Mouse (Mus musculus) MEL (cell line): Measurements from ENCODE around the gene Fam184b. TPM values are rescaled to one million over a fixed set of nuclear protein-coding genes. Genes with fewer than 3 reads are reported as not detected.

Source experiments
- DNase-seq: peaks from one replicate; pipeline ENCODE4 v3.0.0; 2011; ENCODE audit warnings: low read depth, low spot score
- H3K27ac ChIP-seq: 2 replicates; pipeline ENCODE4 v1.5.1; 2012; ENCODE audit warnings: low read depth, mild to moderate bottlenecking, control low read depth, low read length, moderate library complexity; ENCODE audit not compliant: control insufficient read depth
- H3K27me3 ChIP-seq, 2 experiments: fragments of 150-350 bp in 1 of 2; sonication (generic) in 1 of 2; 2 replicates each; pipeline ENCODE4 v1.6.1; 2012; ENCODE audit warnings: low read length in 2 of 2, mild to moderate bottlenecking in 2 of 2, improper control_type of control experiment in 1 of 2, moderate library complexity in 1 of 2; ENCODE audit not compliant: insufficient read depth in 2 of 2, control insufficient read depth in 1 of 2
- H3K36me3 ChIP-seq, 2 experiments: 2 replicates each; pipeline ENCODE4 v1.6.1; 2012 to 2014; ENCODE audit warnings: low read length in 2 of 2, improper control_type of control experiment in 1 of 2, inconsistent platforms in 1 of 2, mild to moderate bottlenecking in 1 of 2; ENCODE audit not compliant: insufficient read depth in 2 of 2, control insufficient read depth in 1 of 2
- H3K4me1 ChIP-seq, 2 experiments: fragments of 150-350 bp in 1 of 2; sonication (generic) in 1 of 2; 2 replicates each; pipeline ENCODE4 v1.6.1; 2012; ENCODE audit warnings: low read length in 2 of 2, improper control_type of control experiment in 1 of 2, mild to moderate bottlenecking in 1 of 2; ENCODE audit not compliant: insufficient read depth in 2 of 2, control insufficient read depth in 1 of 2
- H3K4me3 ChIP-seq, 2 experiments: fragments of 150-350 bp in 1 of 2; sonication (generic) in 1 of 2; 2 replicates each; pipeline ENCODE4 v1.5.1; 2012; ENCODE audit warnings: low read depth in 2 of 2, low read length in 2 of 2, mild to moderate bottlenecking in 2 of 2, moderate library complexity in 2 of 2, control low read depth in 1 of 2, improper control_type of control experiment in 1 of 2; ENCODE audit not compliant: control insufficient read depth in 1 of 2, insufficient read depth in 1 of 2
- H3K79me2 ChIP-seq: 2 replicates; pipeline ENCODE4 v1.6.1; 2012; ENCODE audit warnings: mild to moderate bottlenecking, low read length, moderate library complexity; ENCODE audit not compliant: control insufficient read depth, poor library complexity, insufficient read depth
- H3K9ac ChIP-seq: 2 replicates; pipeline ENCODE4 v1.6.1; 2012; ENCODE audit warnings: low read depth, mild to moderate bottlenecking, control low read depth, low read length, moderate library complexity; ENCODE audit not compliant: control insufficient read depth, poor library complexity, severe bottlenecking
- H3K9me3 ChIP-seq: fragments of 150-350 bp; sonication (generic); replicated peaks from 2 replicates; pipeline ENCODE4 v1.6.1; 2012; ENCODE audit warnings: mild to moderate bottlenecking, low read length, improper control_type of control experiment, moderate library complexity; ENCODE audit not compliant: insufficient read depth
- CTCF ChIP-seq, 3 experiments: IDR thresholded peaks in 2 of 3; conservative IDR thresholded peaks in 1 of 3; 2 replicates each; pipeline ENCODE4 v1.5.1; 2011 to 2012; ENCODE audit warnings: low read length in 3 of 3, low read depth in 2 of 3, mild to moderate bottlenecking in 2 of 3, improper control_type of control experiment in 1 of 3, inconsistent platforms in 1 of 3, mixed read lengths in 1 of 3, moderate library complexity in 1 of 3; ENCODE audit not compliant: control insufficient read depth in 1 of 3, insufficient read depth in 1 of 3, poor library complexity in 1 of 3, severe bottlenecking in 1 of 3
- E2F4 ChIP-seq: IDR thresholded peaks from 2 replicates; pipeline ENCODE4 v1.6.1; 2011; ENCODE audit warnings: low read depth, low read length, improper control_type of control experiment, borderline replicate concordance
- EP300 ChIP-seq, 2 experiments: IDR thresholded peaks; 2 replicates each; pipeline ENCODE4 v1.6.1; 2011; ENCODE audit warnings: improper control_type of control experiment in 2 of 2, low read length in 2 of 2, low read depth in 1 of 2, mild to moderate bottlenecking in 1 of 2
- GATA1 ChIP-seq: IDR thresholded peaks from 2 replicates; pipeline ENCODE4 v1.6.1; 2011; ENCODE audit warnings: low read depth, low read length, improper control_type of control experiment
- HCFC1 ChIP-seq: IDR thresholded peaks from 2 replicates; pipeline ENCODE4 v1.6.1; 2012; ENCODE audit warnings: low read depth, mild to moderate bottlenecking, inconsistent platforms, low read length, improper control_type of control experiment, moderate library complexity
- MEF2A ChIP-seq: IDR thresholded peaks from 2 replicates; pipeline ENCODE4 v1.6.1; 2014; ENCODE audit warnings: low read depth, mild to moderate bottlenecking, inconsistent platforms, low read length, improper control_type of control experiment; ENCODE audit not compliant: poor library complexity, insufficient replicate concordance, severe bottlenecking; ENCODE audit errors: extremely low read depth
- NRF1 ChIP-seq: IDR thresholded peaks from 2 replicates; pipeline ENCODE4 v1.6.1; 2014; ENCODE audit warnings: low read depth, mild to moderate bottlenecking, inconsistent platforms, low read length, improper control_type of control experiment, moderate library complexity; ENCODE audit not compliant: poor library complexity, insufficient read depth, severe bottlenecking
- POLR2AphosphoS5 ChIP-seq: IDR thresholded peaks from 2 replicates; pipeline ENCODE4 v1.6.1; 2012; ENCODE audit warnings: low read depth, borderline replicate concordance, mild to moderate bottlenecking, inconsistent platforms, low read length, moderate library complexity, mixed read lengths
- RAD21 ChIP-seq: IDR thresholded peaks from 2 replicates; pipeline ENCODE4 v1.6.1; 2011; ENCODE audit warnings: mild to moderate bottlenecking, low read depth, low read length, improper control_type of control experiment
- SMC3 ChIP-seq: IDR thresholded peaks from 2 replicates; pipeline ENCODE4 v1.6.1; 2011; ENCODE audit warnings: low read depth, low read length, improper control_type of control experiment
- TAL1 ChIP-seq: IDR thresholded peaks from 2 replicates; pipeline ENCODE4 v1.6.1; 2012; ENCODE audit warnings: mild to moderate bottlenecking, inconsistent platforms, low read length, moderate library complexity, mixed read lengths
- TBP ChIP-seq: IDR thresholded peaks from 2 replicates; pipeline ENCODE4 v1.8.0; 2011; ENCODE audit warnings: low read depth, low read length, improper control_type of control experiment
- UBTF ChIP-seq: IDR thresholded peaks from 2 replicates; pipeline ENCODE4 v1.6.1; 2012; ENCODE audit warnings: low read depth, mild to moderate bottlenecking, inconsistent platforms, low read length, improper control_type of control experiment, moderate library complexity, borderline replicate concordance; ENCODE audit not compliant: insufficient read depth
- ZC3H11A ChIP-seq: IDR thresholded peaks from 2 replicates; pipeline ENCODE4 v1.6.1; 2012; ENCODE audit warnings: low read depth, mild to moderate bottlenecking, inconsistent platforms, low read length, improper control_type of control experiment
- ZKSCAN1 ChIP-seq: IDR thresholded peaks from 2 replicates; pipeline ENCODE4 v1.6.1; 2012; ENCODE audit warnings: low read depth, mild to moderate bottlenecking, inconsistent platforms, low read length, improper control_type of control experiment, moderate library complexity
- polyA plus RNA-seq, 2 experiments: library from polyadenylated mRNA; stranded (reverse) in 1 of 2; unstranded in 1 of 2; fragments of >175 nt in 1 of 2; fragments of >200 nt in 1 of 2; gene quantifications; 2 replicates each; pipeline versions ENCODE4 v1.2.1 to v1.2.4; 2012; ENCODE audit warnings: low replicate concordance in 2 of 2, low read depth in 1 of 2; ENCODE audit not compliant: insufficient read length in 2 of 2, insufficient read depth in 1 of 2, missing spikeins in 1 of 2
- total RNA-seq: library from RNA; depleted of rRNA; stranded (reverse); fragments of 300-350 nt; gene quantifications from 2 replicates; pipeline ENCODE4 v1.2.3, GENCODE M21; 2012

The Fam184b gene
- total and polyA plus RNA-seq, 3 experiments: under 0.01 to 0.06 TPM; not detected in 1

- no peak overlapping the region for H3K4me3 ChIP-seq
- no peak overlapping the region for H3K9ac ChIP-seq
- H3K27ac ChIP-seq: no peak overlapping the region
- TF ChIP-seq NRF1 (no peak), MEF2A (no peak), E2F4 (no peak), UBTF (no peak), TAL1 (no peak), ZKSCAN1 (no peak), ZC3H11A (no peak), EP300 (IDR thresholded peaks at IDR 0.05; ENCODE audit: low read depth in 1 of 2, low read length in 2 of 2) (no peak), TBP (no peak), GATA1 (no peak), POLR2AphosphoS5 (no peak), HCFC1 (no peak), RAD21 (no peak)
- TF ChIP-seq, all 39 proteins: peak for 0
- Histone ChIP-seq H3K27me3 (peaks cover 3 to 14% of the 10 kb centered on the region in 2 experiments), H3K36me3 (no peaks in the 10 kb centered on the region), H3K4me1 (no peaks in the 10 kb centered on the region), H3K9me3 (no peaks in the 10 kb centered on the region), H3K79me2 (no peaks in the 10 kb centered on the region)
- DNase-seq: no peak
Measured at GRCm38 (mm10) chr5:45543374-45543773, 96.0 kb downstream of the Fam184b start.

- DNase-seq: no peak
- no peaks in the 10 kb centered on the region for H3K36me3 ChIP-seq
Measured at GRCm38 (mm10) chr5:45539502-45539901, 99.9 kb downstream of the Fam184b start.

More at GRCm38 (mm10) chr5:45539502-45539901, 99.9 kb downstream of the Fam184b start:
- TF ChIP-seq RAD21: peak; percentile 4; the same call in 1 of the 2 replicates
- TF ChIP-seq SMC3: peak; percentile 20; the same call in 1 of the 2 replicates
- no peak for TF ChIP-seq MEF2A
- peak; percentile 16 to 49 (median 30); a peak in 4 of 6 replicates for TF ChIP-seq CTCF (IDR thresholded peaks at IDR 0.05 in 2 of 3, conservative IDR thresholded peaks at IDR 0.05 in 1 of 3; ENCODE audit: control insufficient read depth in 1 of 3, insufficient read depth in 1 of 3, low read depth in 2 of 3, low read length in 3 of 3, poor library complexity in 1 of 3, severe bottlenecking in 1 of 3)
- H3K9me3 ChIP-seq: no peaks in the 10 kb centered on the region
- no peak overlapping the region for H3K27ac ChIP-seq
- no peak overlapping the region for H3K4me3 ChIP-seq
- no peaks in the 10 kb centered on the region for H3K4me1 ChIP-seq
- H3K9ac ChIP-seq: no peak overlapping the region
- H3K79me2 ChIP-seq: no peaks in the 10 kb centered on the region
- H3K27me3 ChIP-seq: peaks cover 3 to 8% of the 10 kb centered on the region in 2 experiments
